Mouse (Mus musculus): Measurements from ENCODE around the gene Me1.

The Me1 gene

GRCm38 (mm10) chr9:86534071-86534470, 161.7 kb downstream of the Me1 start:
- DNase-seq (ENCODE audit: low read depth): no peak
